Mouse (Mus musculus) testis, postnatal 14 days (tissue): ENCODE results near the gene 2310034C09Rik.
"Not testable (repeated sequence)": the region's sequence is repeated elsewhere in the genome, so short reads cannot be mapped to it uniquely, and the experiment has no call there.

Source experiments
- DNase-seq: peaks from one replicate; pipeline ENCODE4 v3.0.0; 2021; ENCODE audit warnings: low spot score

2310034C09Rik gene

DNA sequence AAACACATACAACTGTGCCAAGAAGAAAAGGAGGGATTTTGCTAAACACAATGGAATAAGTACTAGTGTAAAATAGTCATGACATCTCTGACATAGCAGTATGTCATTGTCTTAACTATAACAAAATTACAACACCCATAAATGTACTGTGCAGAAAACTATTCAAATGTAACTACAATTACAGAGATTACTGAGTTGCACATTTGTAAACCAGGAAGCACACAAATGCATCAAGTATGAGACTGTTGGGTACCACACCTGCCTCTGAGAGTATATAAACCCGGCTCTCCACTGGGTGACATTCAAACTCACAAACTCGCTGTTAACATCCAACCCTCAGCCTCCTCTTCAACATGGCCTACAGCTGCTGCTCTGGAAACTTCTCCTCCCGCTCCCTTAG is at the start of gene 2310034C09Rik:
TSS of gene 2310034C09Rik (plus strand) at position 301 of the 400 bp plus-strand sequence.
- DNase-seq = not testable (repeated sequence)

DNA sequence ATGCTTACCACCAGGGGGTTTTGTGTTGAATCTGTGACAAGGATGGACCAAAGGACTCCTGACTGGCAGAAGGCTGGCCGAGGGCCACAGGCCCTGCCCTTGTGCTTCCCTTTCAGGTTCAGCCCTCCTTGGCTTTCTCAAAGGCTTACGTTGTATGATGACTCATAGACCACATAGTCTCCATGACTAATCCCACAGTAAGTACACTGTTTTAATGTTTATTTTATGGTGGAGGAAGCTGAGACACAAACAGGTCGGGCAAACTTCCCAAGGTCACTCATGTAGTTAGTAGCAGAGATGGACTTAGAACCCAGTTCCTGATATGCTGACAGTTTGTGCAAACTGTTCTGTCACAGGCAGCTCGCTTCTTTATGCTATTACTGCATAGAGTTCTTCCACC is 47.9 kb upstream of the 2310034C09Rik start:
- no peak for DNase-seq

DNA sequence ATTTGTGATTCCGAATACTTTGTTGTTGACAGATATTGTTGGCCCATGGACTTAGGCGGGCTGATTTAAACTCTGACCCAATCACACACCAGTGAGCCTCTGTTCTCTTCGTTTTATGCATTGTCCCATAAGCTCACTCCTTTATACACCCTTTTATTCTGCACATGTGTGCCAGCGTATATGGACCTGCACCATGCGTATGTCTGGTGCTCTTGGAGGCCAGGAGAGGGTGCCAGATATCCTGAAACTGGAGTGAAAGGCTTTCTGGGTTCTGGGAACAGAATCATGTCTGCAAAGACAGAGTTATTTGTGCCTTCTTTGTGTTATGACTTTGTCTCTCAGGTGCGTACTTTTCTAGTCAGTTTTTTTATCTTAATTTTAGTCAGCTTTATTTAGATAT is 47.4 kb upstream of the 2310034C09Rik start:
- no peak for DNase-seq

DNA sequence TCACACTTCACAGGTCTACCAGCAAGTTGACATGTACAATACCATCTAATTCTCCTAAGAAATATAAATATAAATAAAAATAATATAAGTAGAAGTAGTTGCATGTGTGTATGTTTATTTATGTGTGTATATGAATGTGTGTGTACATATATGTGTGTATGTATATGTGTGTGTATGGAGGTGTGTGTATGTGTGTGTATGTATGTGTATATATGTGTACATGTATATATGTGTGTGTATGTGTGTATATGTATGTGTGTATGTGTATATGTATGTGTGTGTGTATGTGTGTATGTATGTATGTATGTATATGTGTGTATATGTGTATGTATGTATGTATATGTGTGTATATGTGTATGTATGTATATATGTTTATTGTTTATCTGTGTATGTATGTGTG is 42.1 kb upstream of the 2310034C09Rik start:
- DNase-seq = no peak

DNA sequence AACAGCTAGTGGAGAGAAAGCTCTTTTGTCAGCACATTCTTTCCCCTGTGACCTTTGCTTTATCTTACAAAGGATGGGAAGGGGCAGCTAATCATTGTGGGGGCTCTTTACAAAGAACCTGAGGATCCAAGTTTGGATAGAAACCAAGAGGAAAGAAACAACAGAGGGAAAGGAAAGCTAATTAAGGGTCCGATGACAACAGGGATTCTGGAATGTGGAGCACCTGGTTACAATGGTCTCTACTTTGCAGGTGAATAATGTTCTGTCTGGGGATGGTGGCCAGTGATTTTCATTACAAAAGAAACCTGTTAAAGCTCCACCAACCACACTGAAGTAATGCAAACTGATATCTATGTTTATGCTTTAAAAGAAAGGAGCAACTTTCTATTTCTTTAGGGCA is 38.6 kb upstream of the 2310034C09Rik start:
- no peak for DNase-seq

DNA sequence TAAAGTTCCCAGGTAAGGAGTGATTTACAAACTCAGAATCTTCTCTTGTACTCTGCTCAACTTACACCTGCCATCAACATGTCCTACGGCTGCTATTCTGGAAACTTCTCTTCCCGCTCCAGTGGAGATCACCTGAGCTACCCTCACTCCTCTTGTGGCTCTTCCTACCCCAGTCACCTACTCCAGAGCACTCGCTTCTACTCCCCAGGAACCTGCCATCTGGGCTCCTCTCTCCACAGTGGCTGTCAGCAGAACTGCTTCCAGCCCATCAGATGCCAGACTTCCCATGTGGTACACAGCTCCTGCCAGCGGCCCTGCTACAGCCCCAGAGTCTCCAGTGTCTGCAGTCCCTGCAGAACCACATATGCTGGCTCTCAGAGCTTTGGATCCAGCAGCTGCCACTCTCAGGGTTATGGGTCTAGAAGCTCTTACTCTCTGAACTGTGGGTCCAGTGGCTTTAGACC is 29.8 kb upstream of the 2310034C09Rik start, which contains the start of gene Krtap13-1:
TSS of gene Krtap13-1 (plus strand) at position 51 of the 464 bp plus-strand sequence.
- DNase-seq = no peak

DNA sequence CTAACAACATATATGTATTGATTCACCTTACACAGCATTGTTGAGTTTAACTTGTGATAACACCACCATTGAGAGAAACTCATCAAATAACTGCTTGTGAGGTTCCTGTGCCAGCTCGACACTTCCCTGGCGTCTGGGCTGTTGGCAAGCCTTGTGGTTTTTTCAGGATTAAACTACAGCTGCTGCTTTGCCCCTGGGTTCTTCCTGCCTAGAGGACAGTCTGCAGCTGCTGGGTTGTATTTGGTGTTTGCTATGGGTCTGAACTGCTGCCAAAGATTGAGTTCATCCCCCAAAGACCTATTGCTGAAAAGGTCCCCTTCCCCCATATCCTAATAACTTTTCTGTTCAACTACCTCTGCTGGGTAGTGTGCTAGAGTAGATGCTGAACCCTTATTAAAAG is 23.3 kb upstream of the 2310034C09Rik start:
- DNase-seq = no peak

DNA sequence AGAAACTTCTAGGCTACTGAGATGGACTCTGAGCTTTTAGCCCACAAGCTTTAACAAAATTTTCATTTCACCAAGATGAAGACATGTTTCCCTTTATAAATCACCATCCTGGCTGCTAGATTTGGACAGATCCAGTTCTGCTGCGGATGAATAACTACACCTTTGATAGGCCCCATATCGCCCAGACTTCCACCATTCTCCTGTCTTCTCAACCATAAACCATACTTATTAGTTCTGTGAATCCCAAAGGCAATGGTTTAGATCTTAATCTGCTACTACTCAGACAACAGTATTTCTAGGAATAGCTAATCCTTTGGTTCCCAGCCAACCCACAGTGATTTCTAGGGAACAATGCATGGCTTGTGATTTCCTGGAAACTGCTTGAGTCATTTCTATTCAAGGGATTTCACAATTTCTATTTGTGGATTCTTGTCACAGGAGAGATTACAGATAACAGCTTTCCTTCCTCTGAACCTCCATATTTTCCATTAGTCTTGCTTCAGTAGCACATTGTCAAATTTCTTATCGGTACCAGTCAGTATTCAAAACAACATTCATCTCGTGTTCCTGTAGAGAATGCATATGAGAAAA is 13.8 kb upstream of the 2310034C09Rik start:
- DNase-seq = no peak

DNA sequence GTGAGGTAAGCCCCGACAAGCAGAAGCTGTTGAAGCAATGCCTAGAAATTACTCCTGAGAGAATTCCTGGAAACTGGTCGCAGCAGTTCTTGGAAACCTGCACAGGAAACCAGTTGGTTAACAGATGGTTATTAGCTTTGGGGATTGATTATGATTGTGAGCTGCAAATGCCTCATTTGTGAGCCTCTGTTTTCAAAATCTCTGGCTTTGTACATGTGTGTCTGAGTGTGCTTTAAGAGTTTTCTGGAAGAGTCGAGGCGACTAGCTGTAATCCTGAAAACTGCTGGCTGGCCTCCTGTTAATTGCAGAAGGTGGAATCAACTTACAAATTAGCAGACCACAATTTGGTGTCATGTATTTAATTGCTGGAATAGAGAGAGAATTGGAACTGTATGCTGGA is 10.7 kb upstream of the 2310034C09Rik start:
- no peak for DNase-seq

DNA sequence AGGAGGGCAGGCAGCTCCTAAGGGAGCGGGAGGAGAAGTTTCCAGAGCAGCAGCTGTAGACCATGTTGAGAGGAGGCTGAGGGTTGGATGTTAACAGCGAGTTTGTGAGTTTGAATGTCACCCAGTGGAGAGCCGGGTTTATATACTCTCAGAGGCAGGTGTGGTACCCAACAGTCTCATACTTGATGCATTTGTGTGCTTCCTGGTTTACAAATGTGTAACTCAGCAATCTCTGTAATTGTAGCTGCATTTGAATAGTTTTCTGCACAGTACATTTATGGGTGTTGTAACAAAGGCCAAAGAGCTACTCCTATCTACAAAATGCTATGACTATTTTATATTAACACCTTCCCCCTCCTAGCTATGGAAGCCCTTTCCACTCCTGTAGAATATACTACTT is 7.1 kb upstream of the 2310034C09Rik start, which contains the start of gene Krtap13:
TSS of gene Krtap13 (minus strand) at position 101 of the 400 bp plus-strand sequence.
- not testable (repeated sequence) for DNase-seq

DNA sequence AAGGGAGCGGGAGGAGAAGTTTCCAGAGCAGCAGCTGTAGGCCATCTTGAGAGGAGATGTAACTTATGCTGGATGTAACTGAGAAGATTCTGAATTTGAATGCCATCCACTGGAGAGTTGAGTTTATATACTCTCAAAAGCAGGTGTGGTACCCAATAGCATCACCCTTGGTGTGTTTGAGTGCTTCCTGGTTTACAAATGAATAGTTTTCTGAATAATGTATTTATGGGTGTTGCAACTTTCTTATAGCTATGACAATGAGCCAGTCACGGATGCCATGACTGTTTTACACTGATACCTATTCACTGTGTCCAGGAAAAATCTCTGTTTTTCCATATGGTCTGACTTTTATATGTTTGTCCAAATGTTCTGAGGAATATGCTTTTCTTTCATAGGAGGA is 15.5 kb downstream of the 2310034C09Rik start, which contains the start of gene 2310057N15Rik:
TSS of gene 2310057N15Rik (minus strand) at position 101 of the 400 bp plus-strand sequence.
- DNase-seq = no peak

DNA sequence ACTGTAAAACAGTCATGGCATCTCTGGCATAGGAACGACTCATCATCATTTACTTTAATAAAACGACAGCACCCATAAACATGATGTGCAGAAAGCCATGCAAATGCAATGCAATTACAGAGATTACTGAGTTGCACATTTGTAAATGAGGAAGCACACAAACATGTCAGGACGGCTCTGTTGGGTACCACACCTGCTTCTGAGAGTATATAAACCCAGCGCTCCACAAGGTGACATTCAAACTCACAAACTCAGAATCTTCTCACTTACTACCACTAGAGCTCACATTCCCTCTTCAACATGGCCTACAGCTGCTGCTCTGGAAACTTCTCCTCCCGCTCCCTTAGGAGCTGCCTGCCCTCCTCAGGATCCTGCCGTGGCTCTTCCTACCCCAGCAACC is 18.9 kb downstream of the 2310034C09Rik start, which contains the start of gene Gm5965:
TSS of gene Gm5965 (plus strand) at position 301 of the 400 bp plus-strand sequence.
- no peak for DNase-seq

DNA sequence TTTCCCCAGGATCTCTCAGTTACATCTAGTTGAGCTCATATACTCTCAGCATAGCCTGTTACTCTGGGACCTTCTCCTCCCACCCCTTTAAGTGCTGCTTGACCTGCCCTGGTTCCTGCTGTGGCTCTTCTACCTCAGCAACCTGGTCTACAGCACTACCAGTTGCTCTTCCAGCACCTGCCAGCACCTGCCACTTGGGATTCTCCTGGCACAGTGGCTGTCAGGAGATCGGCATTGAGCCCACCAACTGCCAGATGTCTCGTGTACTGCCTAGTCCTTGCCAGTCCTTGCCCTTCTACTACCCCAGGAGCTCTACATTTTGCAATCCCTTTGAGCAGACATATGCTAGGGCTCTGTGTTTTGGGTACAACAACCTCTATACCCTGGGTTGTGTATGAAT is 28.1 kb downstream of the 2310034C09Rik start:
- no peak for DNase-seq
